Mouse (Mus musculus) heart, postnatal 0 days (tissue): ENCODE measurements around the gene Cntn4.

Experiments
- CTCF ChIP-seq: IDR thresholded peaks from 2 replicates; pipeline ENCODE4 v1.5.1; 2016; ENCODE audit warnings: antibody characterized with exemption, control low read depth, low read depth
- EP300 ChIP-seq: IDR thresholded peaks from 2 replicates; pipeline ENCODE4 v1.6.1; 2016; ENCODE audit warnings: antibody characterized with exemption, low read depth

- TF ChIP-seq CTCF (no peak), EP300 (no peak)
These were observed 776.8 kb downstream of the Cntn4 start for GRCm38 (mm10) chr6:106454131-106454838.
